In genomic region chr3:99160016-99160415, GRCm38 (mm10) we compare ENCODE assay signal across 25 mouse cellular contexts. TPM values are rescaled to one million over a fixed set of nuclear protein-coding genes. Genes with fewer than 3 reads are reported as not detected.
DNase-seq lines count a peak whose midpoint lies in the region; ATAC-seq lines count a peak whose summit lies in the region.
"Had no signal": no experiment of that assay in that cellular context is flagged by ENCODE, and none has a peak within 500 bp of the region (broad histone marks: within the 10 kb centered on the region; RNA-seq: fewer than 3 reads in every experiment).

No protein-coding gene starts in this region.

- H3K9ac ChIP-seq in liver, embryonic 13.5 days = no peak overlapping the region
- H3K9ac ChIP-seq in liver, embryonic 12.5 days = no peak overlapping the region
- no peak overlapping the region for H3K9ac ChIP-seq in midbrain, embryonic 11.5 days (ENCODE audit: low read length)
- H3K9ac ChIP-seq: embryonic facial prominence, embryonic 13.5 days; embryonic facial prominence, embryonic 15.5 days; forebrain, embryonic 12.5 days had no signal

- WGBS in liver, embryonic 13.5 days (ENCODE audit: insufficient replicate concordance) = 55% methylated on average over 3 of the region's 3 CpGs
- WGBS in liver, embryonic 12.5 days (ENCODE audit: insufficient replicate concordance) = 64% methylated on average over 3 of the region's 3 CpGs
- WGBS in midbrain, embryonic 11.5 days = 90% methylated on average over 3 of the region's 3 CpGs

- ATAC-seq in liver, embryonic 13.5 days (ENCODE audit: low read depth) = peak; percentile 53; the same call in 1 of the 2 replicates
- ATAC-seq in liver, embryonic 12.5 days = no peak
- ATAC-seq in erythroid progenitor cell, adult 5-6 weeks (replicated peaks; ENCODE audit: low FRiP score, poor library complexity, severe bottlenecking) = peak; percentile 49; the same call in 1 of the 2 replicates
- peak; percentile 75 for ATAC-seq in megakaryocyte-erythroid progenitor cell, adult 5-6 weeks (replicated peaks; ENCODE audit: low FRiP score, low TSS enrichment, poor library complexity, severe bottlenecking)
- ATAC-seq in midbrain, embryonic 11.5 days (ENCODE audit: low FRiP score) = no peak
- no peak for ATAC-seq in inflammation-experienced regulatory T-cells, adult 6 months
- ATAC-seq: CD4-positive, CD25-positive, alpha-beta regulatory T cell, adult 4 months; forebrain, embryonic 14.5 days; forebrain, embryonic 16.5 days had no signal

- H3K4me3 ChIP-seq in liver, embryonic 13.5 days (replicated peaks) = no peak overlapping the region
- no peak overlapping the region for H3K4me3 ChIP-seq in liver, embryonic 12.5 days
- no peak overlapping the region for H3K4me3 ChIP-seq in midbrain, embryonic 11.5 days (ENCODE audit: low read depth, low read length)
- H3K4me3 ChIP-seq: embryonic facial prominence, embryonic 13.5 days; embryonic facial prominence, embryonic 15.5 days; forebrain, embryonic 10.5 days; forebrain, embryonic 12.5 days had no signal

- DNase-seq in liver, embryonic 13.5 days = no peak
- DNase-seq in midbrain, embryonic 11.5 days (ENCODE audit: low spot score, missing footprints) = no peak
- DNase-seq: adrenal gland, adult 2 months; adrenal gland, postnatal 10 days; adrenal gland, postnatal 25 days; B cell, adult 2 months; cerebellum, adult 11 months; cerebellum, adult 18-20 months; cerebellum, adult 8-10 months; cerebellum, adult 9-11 months; cerebellum, postnatal 14 days; cerebellum, postnatal 36 days; embryo, embryonic 11 days had no signal

- H3K4me1 ChIP-seq in liver, embryonic 13.5 days (replicated peaks) = peaks cover 13% of the 10 kb centered on the region
- peaks cover 12% of the 10 kb centered on the region for H3K4me1 ChIP-seq in liver, embryonic 12.5 days
- no peaks in the 10 kb centered on the region for H3K4me1 ChIP-seq in midbrain, embryonic 11.5 days (ENCODE audit: control insufficient read depth, insufficient read depth, low read length)
- H3K4me1 ChIP-seq: forebrain, embryonic 10.5 days; forebrain, embryonic 12.5 days had no signal

- peaks cover 4% of the 10 kb centered on the region; the same call in 1 of the 2 replicates for H3K36me3 ChIP-seq in liver, embryonic 13.5 days
- H3K36me3 ChIP-seq in liver, embryonic 12.5 days = peaks cover 6% of the 10 kb centered on the region; the same call in 1 of the 2 replicates
- H3K36me3 ChIP-seq in midbrain, embryonic 11.5 days (ENCODE audit: control insufficient read depth, insufficient read depth, low read length) = no peaks in the 10 kb centered on the region
- H3K36me3 ChIP-seq: embryonic facial prominence, embryonic 13.5 days; embryonic facial prominence, embryonic 15.5 days; forebrain, embryonic 12.5 days had no signal

- no peak overlapping the region for H3K4me2 ChIP-seq in liver, embryonic 13.5 days
- no peak overlapping the region for H3K4me2 ChIP-seq in liver, embryonic 12.5 days
- no peak overlapping the region for H3K4me2 ChIP-seq in midbrain, embryonic 11.5 days
- H3K4me2 ChIP-seq: embryonic facial prominence, embryonic 13.5 days; embryonic facial prominence, embryonic 15.5 days; forebrain, embryonic 12.5 days had no signal

- no peaks in the 10 kb centered on the region for H3K9me3 ChIP-seq in liver, embryonic 13.5 days (replicated peaks)
- H3K9me3 ChIP-seq in liver, embryonic 12.5 days (replicated peaks) = no peaks in the 10 kb centered on the region
- no peaks in the 10 kb centered on the region; the same call in 1 of the 2 replicates for H3K9me3 ChIP-seq in midbrain, embryonic 11.5 days (ENCODE audit: control insufficient read depth, low read length)
- H3K9me3 ChIP-seq: embryonic facial prominence, embryonic 15.5 days; forebrain, embryonic 12.5 days had no signal

- no peak overlapping the region for H3K27ac ChIP-seq in liver, embryonic 13.5 days
- H3K27ac ChIP-seq in liver, embryonic 12.5 days = no peak overlapping the region
- no peak overlapping the region for H3K27ac ChIP-seq in midbrain, embryonic 11.5 days (ENCODE audit: low read depth, low read length)
- H3K27ac ChIP-seq: embryonic facial prominence, embryonic 13.5 days; embryonic facial prominence, embryonic 15.5 days; forebrain, embryonic 10.5 days; forebrain, embryonic 12.5 days had no signal

- no peaks in the 10 kb centered on the region for H3K27me3 ChIP-seq in liver, embryonic 13.5 days
- H3K27me3 ChIP-seq in liver, embryonic 12.5 days (replicated peaks) = no peaks in the 10 kb centered on the region
- no peaks in the 10 kb centered on the region for H3K27me3 ChIP-seq in midbrain, embryonic 11.5 days (ENCODE audit: control insufficient read depth, insufficient read depth, low read length)
- H3K27me3 ChIP-seq: CH12.LX; embryonic facial prominence, embryonic 13.5 days; embryonic facial prominence, embryonic 15.5 days; forebrain, embryonic 12.5 days had no signal

RNA-seq across cellular contexts. Expression of gene Wars2, which starts 19.1 kb away (rescaled TPM):
- 2.9 and 3.2 TPM in 2 replicates for polyA plus RNA-seq in liver, embryonic 13.5 days (2015; fragmentation: Nextera tagmentation; extraction: Ambion mirVana)
- 4.9 and 5.0 TPM in 2 replicates for polyA plus RNA-seq in liver, embryonic 12.5 days (2016; fragmentation: Nextera tagmentation; extraction: Ambion mirVana)
- 2.1 and 3.2 TPM in 2 replicates for total RNA-seq in erythroid progenitor cell, adult 5-6 weeks (2015; ENCODE audit: low replicate concordance)
- 0.61 and 2.1 TPM in 2 replicates for total RNA-seq in erythroid progenitor cell, adult 5-6 weeks (2017; ENCODE audit: low replicate concordance)
- 12.6 and 13.0 TPM in 2 replicates for total RNA-seq in megakaryocyte-erythroid progenitor cell, adult 5-6 weeks (2014; fragmentation: Nextera tagmentation)
- total RNA-seq in megakaryocyte-erythroid progenitor cell, adult 5-6 weeks (2017) = 3.3 and 6.6 TPM in 2 replicates
- polyA plus RNA-seq in midbrain, embryonic 11.5 days (2014; fragmentation: Nextera tagmentation; extraction: Ambion mirVana) = 6.1 and 6.9 TPM in 2 replicates
- polyA plus RNA-seq in inflammation-experienced regulatory T-cells, adult 6 months (2017; shearing (Covaris generic)) = 10 to 100 TPM in 1 of 3 experiments, 1 to 10 TPM in 2; 6.0 to 11.5 (median 6.7) TPM

Comparison
In these comparisons a context has a peak if more than half of its experiments do, and no peak if none do; other contexts are left out.
1. ATAC-seq: peak in liver, embryonic 13.5 days (single experiment), erythroid progenitor cell, adult 5-6 weeks (single experiment) and megakaryocyte-erythroid progenitor cell, adult 5-6 weeks (single experiment); none in liver, embryonic 12.5 days (single experiment), midbrain, embryonic 11.5 days (single experiment) and inflammation-experienced regulatory T-cells, adult 6 months (single experiment).